Mouse (Mus musculus) right cerebral cortex, adult 2 months (tissue): ENCODE data around the gene Krcc1.

Source experiments
- DNase-seq, 2 experiments: peaks; one replicate each; pipeline ENCODE4 v3.0.0; 2021 to 2022; ENCODE audit warnings: low spot score in 2 of 2

The Krcc1 gene

GRCm38 (mm10) chr6:71332236-71332965 is 60.9 kb downstream of the Krcc1 start:
- DNase-seq, result no peak

DNA sequence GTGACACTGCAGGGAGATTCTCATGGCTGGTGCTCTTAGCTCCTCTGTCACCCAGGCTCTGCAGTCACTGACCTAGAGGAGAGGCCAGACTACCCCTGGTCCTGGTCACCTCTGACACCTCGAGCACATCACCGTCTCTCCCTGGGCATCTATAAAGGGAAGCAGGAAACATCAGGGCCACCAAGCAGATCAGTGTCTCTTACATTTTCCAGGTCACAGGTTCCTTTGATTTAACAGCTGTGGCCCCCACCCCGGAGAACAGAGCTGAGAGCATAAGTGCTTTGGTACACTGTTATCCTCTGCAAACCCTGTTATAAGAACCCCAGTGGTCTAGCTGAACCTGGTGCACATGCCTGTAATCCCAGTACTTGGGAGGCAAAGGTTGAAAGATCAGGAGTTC is 61.6 kb downstream of the Krcc1 start:
- DNase-seq, result no peak

GRCm38 (mm10) chr6:71333578-71334273 is 62.2 kb downstream of the Krcc1 start:
- no peak for DNase-seq
